Mouse (Mus musculus) urinary bladder, postnatal 14 days (tissue): Measurements from ENCODE around the gene Dap.

ENCODE experiments used
- DNase-seq: peaks from one replicate; pipeline ENCODE4 v3.0.0; 2021; ENCODE audit warnings: low spot score

The Dap gene

DNA sequence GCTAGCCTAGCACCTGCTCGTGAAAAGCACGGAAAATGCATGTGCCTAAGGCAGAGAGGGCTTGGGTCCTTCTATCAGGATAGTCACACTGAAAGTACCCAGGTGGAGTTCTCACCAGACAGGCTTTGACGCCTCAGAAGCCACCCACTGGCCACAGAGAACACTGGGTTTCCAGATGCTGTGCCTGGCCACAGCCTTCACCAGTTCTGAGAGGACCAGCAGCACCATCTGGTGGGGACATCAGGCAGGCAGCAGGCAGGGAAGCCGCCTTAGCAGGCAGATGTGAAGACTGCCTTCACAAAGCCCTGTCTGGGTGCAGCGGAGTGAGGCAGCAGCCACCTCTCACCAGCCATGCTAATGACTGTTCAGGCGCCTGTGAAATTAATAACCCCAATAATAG is 40.7 kb downstream of the Dap start:
- DNase-seq, result peak; percentile 82

DNA sequence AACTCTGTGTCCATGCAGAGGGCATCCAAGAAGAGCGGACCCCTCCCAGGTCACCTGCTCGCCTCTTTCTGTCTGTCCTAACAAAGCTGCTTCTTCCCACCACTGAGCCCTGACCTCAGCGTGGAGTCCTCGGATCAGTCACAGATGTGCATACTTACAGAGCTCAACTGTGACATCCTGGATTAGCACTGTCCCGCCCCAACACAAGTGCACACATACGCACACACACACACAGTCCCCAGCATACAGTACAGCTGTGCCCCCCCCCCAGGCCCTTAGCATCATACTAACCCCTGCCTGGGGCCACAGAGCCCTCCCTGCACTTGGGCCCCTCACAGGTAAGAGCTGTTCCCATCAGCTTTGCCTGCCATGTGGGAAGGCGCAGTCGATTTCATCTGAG is 41.3 kb downstream of the Dap start:
- no peak for DNase-seq

DNA sequence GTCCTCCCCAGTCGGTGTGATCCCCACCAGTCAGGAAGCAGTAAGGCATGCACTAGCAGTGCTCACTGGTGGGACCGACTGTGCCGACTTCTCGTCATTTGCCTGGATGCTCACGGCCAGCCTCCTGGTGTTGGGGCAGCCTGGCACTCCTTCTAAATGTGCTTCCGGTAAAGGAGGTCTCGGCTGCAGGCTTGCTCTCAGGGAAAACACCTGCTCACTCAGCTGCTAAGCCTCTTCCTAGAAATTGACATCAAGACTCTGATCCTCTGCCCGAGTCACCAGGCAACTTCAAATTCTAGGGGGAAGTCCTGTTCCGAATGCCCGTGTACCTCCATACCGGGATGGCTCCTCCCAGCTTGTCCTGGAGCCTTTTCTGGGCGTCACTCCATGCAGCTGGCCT is 41.7 kb downstream of the Dap start:
- no peak for DNase-seq

DNA sequence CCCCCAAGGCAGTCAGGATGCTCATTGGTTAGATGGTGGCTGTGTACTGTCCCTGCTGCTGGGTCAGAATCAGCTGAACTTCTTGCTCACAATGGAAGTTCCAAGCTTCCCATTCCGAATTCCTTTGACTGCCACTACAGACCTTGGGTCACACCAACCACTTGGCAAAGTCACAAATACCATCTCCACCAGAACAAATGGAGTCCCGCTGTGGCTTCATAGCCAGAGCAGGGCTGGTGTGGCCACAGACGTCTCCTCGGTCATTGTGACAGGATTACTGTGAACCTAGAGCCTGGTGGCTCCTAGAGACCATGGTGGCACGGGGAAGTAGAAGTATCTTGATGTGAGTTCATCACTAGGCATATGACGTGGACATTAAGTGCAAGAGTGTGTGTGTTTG is 44.0 kb downstream of the Dap start:
- no peak for DNase-seq

DNA sequence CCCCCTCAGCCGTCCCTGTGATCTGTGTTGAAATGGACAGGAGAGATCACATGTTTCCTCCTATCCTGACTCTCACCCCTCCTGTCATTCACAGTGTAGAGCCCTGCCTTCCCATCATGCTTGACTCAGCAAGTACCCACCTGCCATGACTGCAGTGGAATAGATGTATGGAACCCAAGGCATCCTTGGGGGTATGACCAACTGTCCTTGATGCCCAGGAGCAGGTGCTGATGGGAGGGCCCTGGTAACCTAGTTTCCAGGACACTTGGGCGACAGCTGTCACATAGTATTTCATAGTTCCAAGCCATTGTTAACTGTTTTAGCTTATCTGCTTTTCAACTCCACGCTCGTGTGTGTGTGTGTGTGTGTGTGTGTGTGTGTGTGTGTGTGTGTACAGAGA is 45.4 kb downstream of the Dap start:
- DNase-seq, result no peak

DNA sequence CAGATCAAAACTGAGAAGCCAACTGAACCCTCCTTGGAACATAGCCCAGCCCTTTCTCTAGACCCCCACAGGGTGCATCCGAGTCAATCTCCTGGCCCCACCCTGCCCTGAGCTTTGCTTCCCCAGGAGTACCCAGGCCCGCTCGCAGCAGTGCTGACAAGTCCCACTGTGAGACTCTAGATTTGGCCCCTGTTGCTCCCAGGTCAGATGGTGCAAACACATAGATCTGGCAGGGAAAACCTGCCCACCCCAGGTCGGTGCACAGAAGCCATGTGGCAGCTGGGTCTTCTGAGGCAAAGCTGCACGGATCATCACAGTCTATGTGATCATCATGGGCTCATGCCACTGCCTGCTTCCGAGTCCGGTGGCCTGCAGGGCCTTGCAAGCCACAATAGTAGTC is 48.6 kb downstream of the Dap start:
- no peak for DNase-seq

DNA sequence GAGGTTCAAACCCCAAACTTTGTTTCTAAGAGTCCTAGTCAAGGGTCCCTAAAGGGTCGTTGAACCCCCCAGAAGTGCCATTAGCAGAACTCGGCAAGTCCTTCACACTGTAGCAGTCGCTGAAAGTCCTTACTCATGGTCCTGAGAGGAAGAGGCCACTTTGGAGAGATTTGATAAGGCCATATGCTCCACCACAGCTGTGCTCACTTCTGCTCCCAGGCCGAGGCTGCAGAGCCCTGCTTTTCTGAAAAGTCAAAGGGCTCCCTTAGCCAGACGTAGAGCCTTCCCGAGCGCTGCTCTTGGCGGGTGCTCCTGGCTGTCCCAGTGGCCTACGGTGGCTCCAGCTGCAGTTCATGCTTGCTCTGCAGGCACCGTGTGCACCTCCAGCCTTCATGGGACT is 49.4 kb downstream of the Dap start:
- DNase-seq, result no peak

DNA sequence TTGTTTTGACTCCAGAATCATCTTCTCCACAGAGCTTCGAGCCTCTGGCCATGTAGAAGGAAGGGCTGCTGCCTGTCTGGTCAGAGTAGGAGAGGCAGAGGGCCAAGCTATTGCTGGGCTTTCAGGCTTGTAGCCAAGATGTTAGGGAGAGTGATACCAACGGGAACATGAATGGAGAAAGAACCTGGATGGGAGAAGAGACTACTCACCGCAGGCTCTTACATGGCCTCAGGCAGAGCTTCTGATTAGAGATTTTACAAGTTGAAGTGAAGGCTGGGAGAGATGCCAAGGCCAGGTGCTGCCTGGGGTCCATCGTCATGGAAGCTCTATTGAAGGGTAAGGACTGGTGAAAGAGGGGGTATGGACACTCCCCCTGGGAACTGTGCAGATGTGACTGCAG is 54.0 kb downstream of the Dap start:
- no peak for DNase-seq

DNA sequence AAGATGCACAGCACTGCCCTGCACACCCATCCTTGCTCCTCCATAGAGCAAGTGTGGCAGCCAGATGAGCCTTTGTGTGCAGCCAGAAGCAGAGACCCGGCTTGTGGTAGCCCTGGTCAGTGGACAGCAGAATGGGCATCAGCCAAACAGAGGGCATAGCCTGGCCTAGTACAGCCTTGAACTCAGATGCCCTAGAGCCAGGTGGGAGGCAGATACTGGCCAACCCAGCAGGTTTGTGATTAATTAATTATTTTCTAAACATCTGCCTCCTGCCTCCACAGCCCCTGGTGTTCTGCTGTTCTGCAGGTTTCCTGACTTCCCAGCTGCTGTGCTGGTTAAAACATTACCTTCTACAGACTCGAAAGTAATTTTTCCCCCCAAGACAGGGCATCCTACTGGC is 55.0 kb downstream of the Dap start:
- no peak for DNase-seq

DNA sequence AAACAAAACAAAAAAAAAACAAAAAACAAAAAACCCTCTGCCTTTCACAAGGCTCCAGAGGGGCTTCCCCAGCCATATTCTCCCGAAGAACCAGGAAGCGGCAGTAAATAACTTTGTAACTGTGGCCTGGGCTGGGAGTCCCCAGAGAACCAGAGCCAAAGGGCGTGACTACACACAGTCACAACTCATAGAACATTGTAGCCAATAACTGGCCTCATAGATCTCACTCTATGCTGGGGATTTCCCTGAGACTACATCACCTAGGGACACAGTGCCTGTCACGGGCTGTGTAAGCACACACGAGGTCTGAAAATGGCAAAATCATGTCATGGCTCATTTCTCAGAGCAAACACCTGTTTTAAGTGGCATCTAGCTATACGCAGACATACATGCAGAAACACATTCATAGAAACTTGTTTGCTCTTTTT is 55.5 kb downstream of the Dap start:
- no peak for DNase-seq

DNA sequence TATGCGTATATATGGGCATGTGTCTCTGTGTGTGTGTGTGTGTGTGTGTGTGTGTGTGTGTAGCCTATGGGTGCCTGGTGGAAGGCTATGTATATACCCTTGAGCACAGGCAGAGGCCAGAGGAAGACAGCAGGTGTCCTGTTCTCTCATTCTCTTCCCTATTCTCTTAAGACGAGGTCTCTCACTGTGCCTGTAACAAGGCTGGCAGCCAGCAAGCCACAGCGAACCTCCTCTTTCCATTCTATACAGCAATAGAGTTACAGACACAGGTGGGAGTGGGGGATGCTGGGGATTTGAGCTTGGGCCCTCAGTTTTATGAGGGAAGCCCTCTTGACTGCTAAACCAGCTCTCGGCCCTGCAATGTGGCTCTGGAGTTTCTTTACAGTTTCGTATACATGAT is 55.9 kb downstream of the Dap start:
- DNase-seq, result no peak

DNA sequence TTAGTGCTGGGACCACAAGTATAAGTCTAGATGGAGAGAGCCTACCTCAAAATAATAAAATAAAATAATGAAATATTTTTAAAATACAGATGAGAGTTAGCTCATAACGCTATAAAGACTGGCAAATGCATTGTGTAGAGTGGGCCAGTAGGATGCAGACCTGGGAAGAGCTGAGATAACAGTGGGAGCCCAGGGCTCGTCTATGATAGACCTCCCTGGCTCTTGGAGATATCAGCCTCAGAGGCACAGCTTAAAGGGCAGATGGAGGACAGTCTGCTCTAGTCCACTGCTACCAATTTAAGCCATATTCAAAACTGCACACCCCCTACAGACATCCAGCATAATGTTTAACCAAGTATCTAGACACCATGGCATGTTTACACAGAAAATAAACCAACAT is 56.6 kb downstream of the Dap start:
- DNase-seq, result no peak

DNA sequence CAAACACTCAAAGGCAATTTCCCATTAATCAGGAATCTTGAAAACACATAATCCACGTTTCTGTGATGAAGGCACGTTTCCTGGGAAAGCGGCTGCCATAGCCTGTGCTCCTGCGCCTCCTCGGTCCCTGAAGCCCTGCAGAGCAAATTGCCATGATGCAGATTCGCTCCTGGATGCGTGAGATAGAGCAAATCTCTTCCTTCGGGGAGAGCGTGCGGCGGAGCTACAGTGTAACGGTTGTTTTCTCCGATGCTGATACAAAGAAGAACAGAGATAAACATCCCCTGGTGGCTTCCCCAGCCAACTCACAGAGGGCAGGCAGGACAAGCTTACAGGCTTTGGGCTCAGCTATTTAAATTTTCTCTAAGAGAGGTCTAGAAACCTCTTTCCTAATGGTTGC is 57.7 kb downstream of the Dap start:
- no peak for DNase-seq

DNA sequence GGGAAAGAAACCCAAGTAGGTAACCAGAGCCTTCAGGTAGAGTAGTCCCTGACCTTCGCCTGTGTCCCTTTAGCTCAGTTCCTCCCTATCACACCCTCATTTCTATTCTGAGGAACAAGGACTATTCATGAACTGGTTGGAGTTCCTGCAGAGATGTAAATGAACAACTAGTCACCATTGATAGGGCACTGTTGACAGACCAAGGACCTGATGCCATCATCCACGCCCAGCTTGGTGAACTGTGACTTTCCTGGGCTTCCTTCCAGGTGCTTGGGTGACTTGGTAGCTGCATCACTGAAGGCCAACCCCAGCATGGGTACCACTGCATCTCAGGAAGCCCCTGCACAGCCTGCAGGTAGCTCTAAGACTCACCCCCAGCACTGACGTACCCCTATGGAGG is 58.2 kb downstream of the Dap start:
- no peak for DNase-seq

DNA sequence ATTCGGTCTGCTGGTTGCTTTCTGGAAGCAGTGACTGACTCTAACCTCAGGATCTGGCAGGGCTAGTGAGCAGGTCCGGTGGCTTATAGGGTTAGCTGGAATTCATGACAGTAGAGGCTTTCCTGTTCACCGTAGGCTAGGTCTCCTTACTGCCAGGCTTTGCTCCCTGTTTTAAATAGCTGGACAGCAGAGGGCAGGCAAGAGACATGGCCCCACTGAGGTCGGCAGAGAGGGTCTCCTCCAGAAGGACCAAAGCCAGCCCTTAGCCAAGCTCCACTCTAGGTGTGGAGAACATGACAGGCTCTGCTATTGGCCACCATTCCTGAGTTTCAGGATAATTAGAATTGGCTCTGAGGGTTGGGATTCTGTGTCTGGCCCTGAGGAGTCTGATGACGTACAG is 60.0 kb downstream of the Dap start:
- no peak for DNase-seq

DNA sequence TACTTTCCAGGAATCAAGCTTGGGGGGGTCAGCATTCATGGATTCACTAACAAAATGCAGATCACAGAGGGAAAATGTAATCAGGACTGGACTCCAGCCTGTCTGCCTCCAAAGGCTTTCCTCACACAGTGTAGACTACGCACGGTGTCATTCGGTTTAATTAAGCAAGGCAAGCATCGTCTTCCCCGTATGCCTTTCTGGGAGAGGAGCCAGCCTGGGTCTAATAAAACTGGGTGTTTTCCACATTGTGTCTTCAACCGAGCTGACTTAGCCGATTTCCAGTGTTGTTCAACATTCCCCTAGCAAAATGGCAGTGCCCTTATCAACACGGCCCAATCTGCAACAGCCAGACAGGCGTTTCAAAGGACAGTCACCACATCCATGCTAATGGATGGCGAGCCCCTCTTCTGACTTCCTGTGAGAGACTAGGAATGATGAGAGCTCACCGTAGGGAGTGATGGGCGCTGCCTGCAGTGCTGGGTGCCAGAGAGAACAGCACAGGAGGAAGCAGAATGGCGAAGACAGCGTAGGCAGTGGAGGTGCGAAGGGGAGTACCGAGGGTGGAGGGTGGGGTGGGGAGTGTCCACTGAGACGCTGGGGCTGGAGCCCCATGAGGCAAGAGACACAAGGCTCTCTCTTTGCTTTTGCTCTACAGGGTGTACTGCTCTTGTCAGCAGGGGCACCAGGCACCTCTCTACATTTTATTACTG is 61.0 kb downstream of the Dap start:
- DNase-seq, result peak; percentile 59

DNA sequence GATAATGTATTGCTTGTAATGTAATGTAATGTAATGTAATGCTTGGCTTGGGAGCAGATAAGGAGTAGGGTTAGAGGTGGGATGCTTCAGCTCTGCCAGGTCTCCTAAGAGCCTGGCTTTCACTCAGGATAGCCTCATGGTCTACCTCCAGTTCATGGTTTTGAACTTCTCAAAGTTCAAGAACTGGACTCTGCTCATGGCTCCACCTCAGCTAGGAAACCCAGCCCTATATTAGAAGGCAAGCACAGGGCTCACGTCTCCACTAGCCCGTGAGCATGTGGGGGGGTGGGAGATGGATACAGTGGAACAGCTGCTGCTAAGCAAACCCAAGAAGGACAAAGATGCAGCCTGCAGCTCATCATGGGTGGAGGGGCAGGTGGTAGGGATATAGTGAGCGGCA is 61.6 kb downstream of the Dap start:
- DNase-seq, result no peak

DNA sequence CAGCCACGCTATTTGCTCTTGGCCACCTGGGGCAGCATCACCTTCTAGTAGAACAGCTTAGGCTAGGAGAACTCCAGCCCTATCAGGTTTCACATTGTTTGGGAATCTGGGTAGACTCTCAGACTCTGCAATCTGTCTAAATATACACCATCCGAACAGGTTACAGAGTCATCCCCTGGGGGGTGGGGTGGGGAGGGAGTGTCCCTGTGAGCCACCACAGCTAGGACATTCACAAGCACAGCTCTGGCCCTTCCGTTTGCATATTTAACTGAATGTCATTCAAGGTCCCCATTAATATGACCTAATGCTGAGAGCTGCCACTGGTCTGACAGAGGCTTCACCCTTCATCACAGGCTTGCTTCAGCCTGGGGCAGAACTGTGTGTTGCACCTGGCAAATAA is 68.5 kb downstream of the Dap start:
- no peak for DNase-seq

DNA sequence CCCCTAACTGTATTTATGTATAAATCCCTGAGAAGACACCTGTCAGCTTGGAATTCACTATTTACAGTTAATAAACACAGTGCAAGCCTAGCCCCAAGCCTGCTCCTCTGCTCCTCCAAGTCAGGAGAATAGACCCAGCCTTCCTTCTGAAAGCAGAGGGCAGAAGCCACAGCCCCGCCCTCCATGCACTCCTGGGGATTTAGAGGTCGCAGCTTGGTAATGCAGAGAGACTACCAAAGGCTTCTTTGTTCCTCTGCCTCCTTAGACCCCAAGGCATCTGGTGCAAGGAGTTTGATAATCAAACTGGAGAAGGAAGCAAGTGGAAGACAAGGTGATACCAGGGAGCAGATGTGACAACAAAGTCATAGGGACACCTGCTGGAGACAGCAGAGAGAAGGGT is 70.2 kb downstream of the Dap start:
- DNase-seq, result no peak

DNA sequence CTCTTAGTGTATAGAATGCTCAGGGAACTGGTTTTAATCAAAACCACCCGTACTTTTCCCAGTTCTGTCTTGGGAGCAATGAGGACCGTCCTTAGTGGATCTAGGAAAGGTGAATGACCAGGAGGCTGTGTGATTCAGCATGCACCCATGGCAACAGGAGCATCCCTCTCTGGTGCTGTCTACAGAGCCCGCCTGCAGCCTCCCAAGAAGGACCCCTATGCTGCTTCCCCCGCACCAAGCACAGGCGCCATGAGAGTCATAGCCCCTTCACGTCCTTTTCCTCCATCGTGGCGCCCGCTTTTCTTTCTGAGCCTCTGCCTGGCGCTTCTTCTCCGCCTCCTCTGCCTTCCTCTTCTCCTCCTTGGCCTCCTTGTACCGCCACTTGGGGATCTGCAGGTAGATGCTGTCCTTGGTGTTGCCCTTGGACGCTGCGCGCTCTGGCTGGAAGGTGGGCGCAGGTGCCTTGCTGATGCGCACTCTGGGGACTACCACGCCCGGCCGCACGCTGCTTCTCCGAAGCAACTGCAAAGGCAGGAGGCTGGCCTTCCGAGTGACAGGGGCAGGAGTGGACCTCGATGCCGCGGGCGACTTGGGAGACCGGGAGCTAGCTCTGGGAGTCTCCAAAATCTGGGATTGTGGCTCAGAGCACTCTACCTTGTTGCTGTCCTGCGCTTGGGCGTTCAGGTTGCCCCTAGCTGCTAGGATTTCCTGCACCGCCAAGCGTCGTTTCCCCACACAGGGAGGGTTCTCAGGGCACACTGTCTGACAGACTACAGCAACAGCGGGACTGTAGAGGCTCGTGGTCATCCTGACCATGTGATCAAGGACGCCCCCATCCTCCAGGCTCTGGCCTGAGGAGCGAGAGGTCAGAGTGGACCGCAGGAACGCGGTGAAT is 73.0 kb downstream of the Dap start:
- DNase-seq, result no peak

DNA sequence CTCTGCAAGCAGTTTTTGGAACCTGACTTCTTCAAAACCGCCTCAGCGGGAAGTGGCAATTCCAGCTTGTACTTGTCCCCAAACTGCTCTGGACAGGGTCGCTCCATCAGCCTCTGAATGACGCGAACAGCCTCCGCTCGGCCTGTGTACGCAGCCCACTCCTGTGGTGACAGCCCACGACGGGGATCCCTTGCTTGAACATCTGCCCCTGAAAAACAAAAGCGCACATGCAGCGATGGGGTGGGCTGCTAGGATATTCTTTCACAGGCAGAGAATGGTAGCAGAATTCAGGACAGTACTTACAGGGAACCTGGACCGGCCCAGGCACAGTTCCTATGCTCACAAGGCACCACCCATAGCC is 73.6 kb downstream of the Dap start:
- DNase-seq, result no peak

DNA sequence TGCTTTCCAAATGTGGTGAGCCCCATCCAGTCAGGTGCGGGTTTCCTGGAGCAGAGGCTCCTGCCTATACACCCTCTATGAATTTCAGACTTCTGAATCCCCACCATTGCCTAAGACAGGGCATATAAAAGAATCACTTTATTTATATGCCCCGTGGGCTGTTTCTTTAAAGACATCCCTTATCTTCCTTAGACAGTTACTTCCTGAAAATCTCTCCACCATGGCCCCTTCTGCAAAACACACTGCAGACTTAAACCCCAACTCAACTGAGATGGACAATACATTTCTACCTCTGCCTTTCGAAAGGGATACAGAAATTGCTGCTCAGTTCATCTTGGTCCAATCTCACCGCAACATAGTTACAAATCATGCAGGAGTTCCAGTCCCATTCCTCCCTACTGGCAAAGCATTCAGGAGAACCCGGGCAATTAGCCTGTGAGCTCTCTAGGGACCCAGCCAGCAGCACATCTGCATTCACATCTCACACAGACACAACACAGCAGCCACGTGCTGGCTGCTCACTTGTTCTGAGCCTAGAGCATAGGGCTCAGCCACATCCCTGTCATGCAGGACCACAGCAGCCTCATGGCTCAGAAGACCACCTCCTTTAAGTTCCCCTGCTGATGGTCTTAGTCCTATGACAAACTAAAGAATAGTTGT is 75.3 kb downstream of the Dap start:
- no peak for DNase-seq

DNA sequence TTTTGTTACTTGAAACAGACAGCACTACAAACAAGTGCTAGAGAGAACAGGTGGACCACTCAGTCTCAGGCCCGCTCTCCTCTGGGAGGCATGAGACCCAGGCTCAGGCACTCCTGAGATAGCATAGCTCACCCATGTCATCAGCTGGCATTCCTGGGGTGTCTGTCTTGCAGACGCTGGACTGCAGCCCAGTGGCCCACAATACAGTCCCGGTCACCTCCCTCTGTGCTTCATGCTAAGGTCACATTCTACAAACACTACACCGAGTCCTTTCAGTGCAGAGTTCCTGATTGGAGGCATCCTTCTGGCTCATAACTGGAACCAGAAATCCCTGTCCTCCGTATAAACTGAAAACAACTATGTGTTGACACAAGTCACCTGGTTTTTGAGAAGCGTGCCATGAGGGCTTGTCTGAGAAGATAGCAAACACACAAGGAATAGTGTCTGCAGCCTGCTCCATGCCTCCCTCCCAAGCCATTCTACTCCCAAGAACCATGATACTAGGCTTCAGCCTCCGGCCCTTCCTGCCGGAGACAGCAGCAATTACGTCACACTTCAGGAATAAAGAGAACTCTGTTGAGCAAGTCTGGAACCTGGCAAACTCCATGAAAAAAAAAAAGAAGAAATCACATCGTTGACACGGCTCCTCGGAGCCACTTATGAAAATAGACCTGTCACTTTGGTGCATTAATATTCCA is 78.3 kb downstream of the Dap start:
- peak; percentile 16 for DNase-seq
